Mouse (Mus musculus): ENCODE data around the gene Jakmip3. TPM values are rescaled to one million over a fixed set of nuclear protein-coding genes. Genes with fewer than 3 reads are reported as not detected.

Gene Jakmip3
- not detected in 2 replicates for polyA plus RNA-seq (2012; ENCODE audit: low replicate concordance)

GRCm38 (mm10) chr7:138940612-138941461, at the start of gene Jakmip3:
Gene Jakmip3 (plus strand): TSS chr7:138940730.

DNA sequence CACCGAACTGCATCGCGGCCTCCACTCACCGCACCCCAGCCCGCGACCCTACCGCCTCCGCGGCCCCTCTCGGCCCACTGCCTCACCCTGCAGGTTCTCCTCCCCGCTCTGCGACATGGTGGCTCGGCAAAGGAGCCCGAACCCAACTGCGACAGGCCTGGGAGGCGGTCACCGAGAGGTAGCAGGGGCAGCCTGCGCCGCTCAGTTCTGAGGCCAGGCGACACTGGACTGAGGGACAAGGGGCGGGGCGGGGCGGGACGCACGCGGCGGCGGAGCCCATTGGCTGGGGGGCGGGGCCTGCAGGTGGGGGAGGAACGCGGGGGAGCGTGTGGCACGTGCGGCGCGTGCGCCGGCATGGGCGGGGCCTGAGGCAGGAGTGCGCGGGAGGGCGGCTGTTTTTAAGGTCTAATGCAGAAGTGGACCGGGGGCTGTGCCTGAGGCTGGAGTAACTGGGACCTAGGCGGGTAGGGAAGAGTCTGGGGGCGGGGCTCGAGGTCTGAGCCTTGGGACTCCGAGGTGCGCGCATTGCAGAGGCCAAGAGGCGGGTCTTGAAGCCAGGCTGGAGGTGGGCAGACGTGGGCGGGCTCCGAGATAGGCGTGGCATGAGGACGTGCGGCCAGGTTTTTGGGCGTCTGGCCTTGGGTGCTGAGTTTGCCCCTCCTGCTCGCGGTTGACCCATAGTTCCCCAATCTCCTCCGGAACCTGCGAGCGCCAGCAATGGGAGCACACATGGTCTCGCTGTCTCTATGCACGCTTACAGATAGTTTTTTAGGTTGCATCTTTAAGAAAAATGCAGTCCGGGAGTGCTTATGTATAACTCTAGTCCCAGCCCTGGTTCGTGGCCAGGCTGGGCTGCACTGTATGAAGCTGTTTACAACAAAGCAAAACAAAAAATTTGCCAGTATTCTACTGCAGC, 31.0 kb upstream of the Jakmip3 start, which contains the start of gene Bnip3:
Gene Bnip3, minus strand, starts transcription at position 243 of the 916 bp plus-strand sequence.

GRCm38 (mm10) chr7:139085629-139086194, 145.2 kb downstream of the Jakmip3 start, which contains the start of gene Dpysl4:
Gene Dpysl4 (plus strand): TSS chr7:139086001.

Other genes with a start within 250 kb of the Jakmip3 start
- 20.4 and 23.4 TPM in 2 replicates for gene Ppp2r2d, start 94.7 kb upstream of the Jakmip3 start, polyA plus RNA-seq (2012; ENCODE audit: low replicate concordance)
- gene Mapk1ip1, start 94.5 kb upstream of the Jakmip3 start, polyA plus RNA-seq (2012; ENCODE audit: low replicate concordance), result 4.5 and 10.4 TPM in 2 replicates
- 1.2 and 4.3 TPM in 2 replicates for gene Bnip3, start 31.2 kb upstream of the Jakmip3 start, polyA plus RNA-seq (2012; ENCODE audit: low replicate concordance)
- gene Dpysl4, start 145.3 kb downstream of the Jakmip3 start, polyA plus RNA-seq (2012; ENCODE audit: low replicate concordance), result 0.06 TPM in 1 of 2 replicates, not detected in the other